Mouse (Mus musculus) myocyte (in vitro differentiated cells): ENCODE measurements at regions not wholly inside any gene's neighbourhood (a gene's known extent, or its start where the extent isn't known, plus 50 kb on each side); places are given as distances from the start of the nearest gene placed in this dataset.

ENCODE experiments used
- POLR2A ChIP-seq: IDR thresholded peaks from one replicate; pipeline ENCODE4 v1.6.1; 2011; ENCODE audit warnings: low read depth, mild to moderate bottlenecking, control low read depth, moderate library complexity; ENCODE audit not compliant: insufficient read length
- POLR2AphosphoS2 ChIP-seq: IDR thresholded peaks from one replicate; pipeline ENCODE4 v1.6.1; 2011; ENCODE audit warnings: low read depth, control low read depth; ENCODE audit not compliant: insufficient read length
- USF1 ChIP-seq: IDR thresholded peaks from one replicate; pipeline ENCODE4 v1.6.1; 2011; ENCODE audit warnings: low read depth, mild to moderate bottlenecking, control low read depth, moderate library complexity

- TF ChIP-seq POLR2A (no peak), POLR2AphosphoS2 (no peak), USF1 (no peak)
Measured at GRCm38 (mm10) chr6:117079500-117079899, 88.8 kb upstream of the Cxcl12 start.
